Mouse (Mus musculus) erythroid progenitor cell, adult 5-6 weeks (primary cell): ENCODE data around the gene Large1. TPM values are rescaled to one million over a fixed set of nuclear protein-coding genes. Genes with fewer than 3 reads are reported as not detected.
"Not testable (repeated sequence)": the region's sequence is repeated elsewhere in the genome, so short reads cannot be mapped to it uniquely, and the experiment has no call there.

Experiments
- ATAC-seq: replicated peaks from 2 replicates; pipeline ENCODE4 v1.8.0; 2016; ENCODE audit warnings: moderate number of reproducible peaks, mild to moderate bottlenecking, moderate TSS enrichment, inconsistent platforms; ENCODE audit not compliant: poor library complexity, low FRiP score, severe bottlenecking
- total RNA-seq, 2 experiments: library from RNA; stranded (forward) in 1 of 2; stranded (reverse) in 1 of 2; fragments of 150-400 nt in 1 of 2; fragments of 186-747, 209-891 nt in 1 of 2; gene quantifications; 2 replicates each; pipeline versions ENCODE4 v1.2.3 to v1.2.4; 2015 to 2017; ENCODE audit warnings: low replicate concordance in 2 of 2

Large1 gene
- total RNA-seq, 2 experiments from 2014 or later, result 1.7 TPM; not detected in 1

- ATAC-seq, result no peak
Observed at GRCm38 (mm10) chr8:73197714-73198113, 155.6 kb downstream of the Large1 start.

DNA sequence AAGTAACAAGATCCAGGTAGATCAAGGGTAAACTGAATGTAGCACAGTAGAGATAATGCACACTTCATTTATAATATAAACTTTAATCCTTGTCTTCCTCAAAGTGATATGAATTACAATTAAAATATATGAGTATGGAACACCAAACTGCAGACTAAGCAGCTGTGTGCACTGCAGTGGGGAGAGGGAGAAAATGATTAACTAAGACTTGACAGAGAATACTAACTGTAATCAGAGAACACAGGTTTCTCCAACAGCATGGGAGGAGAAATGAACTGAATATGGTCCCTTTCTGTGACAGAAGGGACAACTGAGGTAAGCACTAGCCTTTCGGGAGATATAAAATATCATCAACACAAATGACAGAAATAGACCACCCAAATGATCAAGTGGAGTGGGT lies 164.7 kb downstream of the Large1 start:
- ATAC-seq, result no peak

- no peak for ATAC-seq
Observed at GRCm38 (mm10) chr8:73187381-73187780, 166.0 kb downstream of the Large1 start.

- no peak for ATAC-seq
Observed at GRCm38 (mm10) chr8:73178434-73178833, 174.9 kb downstream of the Large1 start.

DNA sequence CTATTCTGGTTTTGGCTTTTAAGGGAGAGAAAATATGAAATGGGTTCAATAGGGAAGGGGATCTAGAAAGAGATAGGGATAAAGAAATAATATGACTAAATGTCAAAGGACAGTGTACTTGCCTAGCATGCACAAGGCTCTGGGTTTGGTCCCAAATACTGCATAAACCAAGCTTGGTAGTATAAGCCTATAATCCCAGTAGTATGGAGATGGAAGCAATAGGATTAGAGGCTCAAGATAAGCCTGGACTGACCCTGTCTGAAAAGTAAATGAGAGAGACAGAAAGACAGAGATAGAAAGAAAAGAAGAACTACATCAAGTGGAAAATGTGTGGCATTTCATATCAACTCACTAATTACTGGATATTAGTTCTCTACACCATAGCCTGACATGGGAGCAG lies 180.7 kb downstream of the Large1 start:
- no peak for ATAC-seq

GRCm38 (mm10) chr8:73161994-73162393 lies 191.3 kb downstream of the Large1 start:
- no peak for ATAC-seq

DNA sequence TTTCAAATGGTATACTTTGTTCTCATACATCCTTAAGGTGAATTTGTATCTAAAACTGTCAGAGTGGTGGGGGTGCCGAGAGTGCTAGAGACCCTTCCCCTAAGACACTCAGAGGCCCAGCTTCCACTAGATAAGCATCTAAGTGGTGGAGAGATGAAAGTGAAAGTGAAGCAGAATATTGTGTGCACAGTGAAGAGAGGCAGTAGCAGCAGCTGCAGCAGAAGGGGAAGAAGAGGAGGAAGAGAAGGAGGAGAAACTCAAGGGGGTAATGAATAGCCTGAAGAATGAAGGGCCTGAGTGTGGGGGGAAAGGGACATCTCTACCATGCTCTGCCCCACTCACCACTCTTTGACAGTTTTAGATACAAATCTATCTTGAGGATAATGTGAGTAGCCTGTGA lies 191.8 kb downstream of the Large1 start:
- no peak for ATAC-seq

GRCm38 (mm10) chr8:73160945-73161344 lies 192.4 kb downstream of the Large1 start:
- no peak for ATAC-seq

DNA sequence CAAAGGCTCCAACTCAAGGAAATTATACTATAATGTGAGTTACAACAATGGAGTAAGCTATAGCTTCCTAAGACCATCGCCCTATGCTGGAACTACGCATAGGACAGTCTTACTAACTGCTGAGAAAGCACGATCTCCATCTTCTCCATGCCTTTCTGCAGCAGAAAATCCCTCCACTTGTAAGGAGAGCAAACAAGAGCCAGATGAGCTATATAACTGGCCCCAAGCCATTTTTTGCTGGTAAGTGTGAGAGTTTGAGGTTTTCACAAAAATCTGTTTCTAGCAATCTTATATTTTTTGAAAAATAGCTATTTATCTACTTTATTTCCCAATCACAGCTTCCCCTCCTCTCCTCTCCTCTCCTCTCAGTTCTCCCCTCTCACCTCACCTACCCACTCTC lies 206.1 kb downstream of the Large1 start:
- no peak for ATAC-seq

GRCm38 (mm10) chr8:73142660-73143395 lies 210.5 kb downstream of the Large1 start:
- ATAC-seq, result no peak

DNA sequence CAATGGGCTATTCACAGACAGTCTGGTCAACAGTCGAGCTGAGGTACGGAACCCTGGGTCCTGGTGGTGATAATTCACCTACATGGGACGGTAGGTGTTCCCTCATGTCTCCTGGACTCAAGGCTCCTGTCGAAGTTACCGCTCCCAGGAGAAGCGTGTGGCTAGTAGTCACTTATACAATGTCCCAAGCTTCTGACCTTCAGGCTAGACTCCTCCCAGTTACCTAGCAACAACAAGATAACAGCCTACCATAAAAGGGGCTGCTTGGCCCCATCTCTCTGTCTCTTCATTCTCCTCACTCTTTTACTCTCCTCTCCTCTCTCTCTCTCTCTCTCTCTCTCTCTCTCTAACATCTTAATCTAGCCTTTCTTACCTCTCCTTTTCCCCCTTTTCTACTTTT lies 217.9 kb downstream of the Large1 start:
- no peak for ATAC-seq

DNA sequence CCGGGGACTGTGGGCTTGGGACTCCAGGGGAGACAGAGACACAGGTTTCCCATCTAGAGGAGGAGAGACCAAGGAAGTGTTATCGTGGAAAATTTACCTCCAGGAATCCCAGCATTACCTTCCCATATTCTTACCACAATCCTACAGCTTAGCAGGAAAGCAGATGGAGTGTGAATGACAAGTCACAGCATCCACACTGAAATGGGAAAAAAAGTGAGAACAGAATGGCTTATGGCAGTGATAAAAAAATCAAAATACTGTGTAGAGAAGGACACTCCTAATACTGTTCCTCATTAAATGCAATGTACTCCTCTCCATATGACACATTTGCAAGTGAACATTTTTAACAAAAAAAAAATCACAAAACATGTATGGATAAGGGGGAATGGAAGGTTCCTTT lies 221.3 kb downstream of the Large1 start:
- no peak for ATAC-seq

GRCm38 (mm10) chr8:73123864-73124499 lies 229.4 kb downstream of the Large1 start:
- no peak for ATAC-seq

GRCm38 (mm10) chr8:73112332-73112895 lies 240.9 kb downstream of the Large1 start:
- ATAC-seq, result no peak

GRCm38 (mm10) chr8:73104089-73104488 lies 249.3 kb downstream of the Large1 start:
- ATAC-seq, result no peak

GRCm38 (mm10) chr8:73101069-73101468 lies 252.3 kb downstream of the Large1 start:
- no peak for ATAC-seq

- not testable (repeated sequence) for ATAC-seq
Observed at GRCm38 (mm10) chr8:73100607-73101006, 252.7 kb downstream of the Large1 start.

- ATAC-seq, result no peak
Observed at GRCm38 (mm10) chr8:73099542-73099941, 253.8 kb downstream of the Large1 start.

DNA sequence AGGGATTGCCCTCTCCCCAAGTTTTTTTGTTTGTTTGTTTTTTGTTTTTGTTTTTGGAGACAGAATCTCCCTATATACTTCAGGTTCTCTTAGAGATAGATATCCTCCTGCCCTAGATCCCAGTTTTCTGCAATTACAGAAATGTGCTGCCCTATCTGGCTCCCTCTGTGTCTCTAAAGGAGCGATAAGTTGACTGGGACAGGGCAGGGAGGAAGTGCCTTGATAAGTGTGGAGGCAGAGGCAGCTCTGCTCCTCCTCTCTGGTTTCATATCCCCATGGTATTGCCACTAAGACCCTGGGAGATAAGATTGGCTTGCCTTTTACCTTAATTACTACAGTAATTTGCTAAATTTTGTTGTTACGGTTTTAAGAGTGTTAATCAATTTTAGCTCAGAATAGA lies 256.4 kb downstream of the Large1 start:
- no peak for ATAC-seq

DNA sequence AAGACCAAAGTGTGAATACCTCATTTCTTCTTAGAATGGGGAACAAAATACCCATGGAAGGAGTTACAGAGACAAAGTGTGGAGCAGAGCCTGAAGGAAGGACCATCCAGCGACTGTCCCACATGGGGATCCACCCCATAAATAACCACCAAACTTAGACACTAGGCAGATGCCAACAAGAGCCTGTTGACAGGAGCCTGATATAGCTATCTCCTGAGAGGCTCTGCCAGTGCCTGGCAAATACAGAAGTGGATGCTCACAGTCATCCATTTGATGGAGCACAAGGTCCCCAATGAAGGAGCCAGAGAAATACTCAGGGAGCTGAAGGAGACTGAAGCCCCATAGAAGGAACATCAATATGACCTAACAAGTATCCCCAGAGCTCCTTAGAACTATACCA lies 275.6 kb downstream of the Large1 start:
- not testable (repeated sequence) for ATAC-seq

DNA sequence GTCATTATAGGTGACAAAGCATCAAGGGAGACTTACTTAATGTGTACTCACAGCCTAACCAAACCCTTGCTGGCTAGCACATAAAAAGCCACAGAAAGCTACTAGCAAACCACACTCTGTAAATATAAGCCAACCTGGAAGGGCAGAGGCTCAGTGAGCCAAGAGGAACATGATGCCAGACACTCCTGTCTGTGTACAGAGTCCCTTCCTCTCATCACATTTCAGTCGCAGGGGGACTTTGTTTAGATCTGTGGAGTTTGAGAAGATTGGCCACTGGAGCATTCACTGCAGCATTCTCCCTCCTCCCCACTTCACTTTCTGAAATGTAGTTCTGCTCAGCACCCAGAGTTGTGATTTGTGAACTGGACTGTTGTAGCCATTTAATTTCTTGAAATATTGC lies 291.9 kb downstream of the Large1 start:
- no peak for ATAC-seq
